Mouse (Mus musculus): ENCODE data around the gene Mgat2. TPM values are rescaled to one million over a fixed set of nuclear protein-coding genes. Genes with fewer than 3 reads are reported as not detected.

The Mgat2 gene
- polyA plus RNA-seq, 1 experiment from 2014 or later, result 48.6 TPM

- H3K27me3 ChIP-seq, result no peaks in the 10 kb centered on the region
- H3K4me1 ChIP-seq, result peaks cover 10% of the 10 kb centered on the region; the same call in 1 of the 2 replicates
- H3K4me3 ChIP-seq, result peak within 1 kb of the TSS; percentile 70
- H3K4me2 ChIP-seq (replicated peaks), result peak within 1 kb of the TSS; percentile 58
- peak within 1 kb of the TSS; percentile 60 for H3K9ac ChIP-seq (replicated peaks)
- H3K9me3 ChIP-seq, result no peaks in the 10 kb centered on the region
- WGBS, result under 1% methylated on average over 37 of the region's 37 CpGs
- 0 out of 2 replicates have a peak within 1 kb of the TSS, but pooled peaks have one; percentile 39 for H3K27ac ChIP-seq (replicated peaks)
- peak; percentile 94 for ATAC-seq (ENCODE audit: low FRiP score, low read depth)
- H3K36me3 ChIP-seq, result no peaks in the 10 kb centered on the region
Observed at GRCm38 (mm10) chr12:69227776-69228466, 44.0 kb downstream of the Mgat2 start, which contains the start of gene Pole2. Pole2 (minus strand) TSS chr12:69228195.

- no peak overlapping the region for H3K27ac ChIP-seq (replicated peaks)
- no peaks in the 10 kb centered on the region for H3K36me3 ChIP-seq
- H3K4me3 ChIP-seq, result no peak overlapping the region
- peaks cover 10% of the 10 kb centered on the region; the same call in 1 of the 2 replicates for H3K4me1 ChIP-seq
- H3K27me3 ChIP-seq, result no peaks in the 10 kb centered on the region
- 65% methylated on average over 2 of the region's 2 CpGs for WGBS
- no peak for ATAC-seq (ENCODE audit: low FRiP score, low read depth)
- no peak overlapping the region for H3K4me2 ChIP-seq (replicated peaks)
- H3K9ac ChIP-seq (replicated peaks), result no peak overlapping the region
- H3K9me3 ChIP-seq, result no peaks in the 10 kb centered on the region
Observed at GRCm38 (mm10) chr12:69229251-69229650, 45.3 kb downstream of the Mgat2 start.

- H3K27me3 ChIP-seq, result no peaks in the 10 kb centered on the region
- no peaks in the 10 kb centered on the region for H3K36me3 ChIP-seq
- no peak overlapping the region for H3K4me2 ChIP-seq (replicated peaks)
- H3K4me1 ChIP-seq, result no peaks in the 10 kb centered on the region
- no peak for ATAC-seq (ENCODE audit: low FRiP score, low read depth)
- H3K9ac ChIP-seq (replicated peaks), result no peak overlapping the region
- no peak overlapping the region for H3K4me3 ChIP-seq
- no peak overlapping the region for H3K27ac ChIP-seq (replicated peaks)
- 94% methylated on average over 6 of the region's 6 CpGs for WGBS
- H3K9me3 ChIP-seq, result no peaks in the 10 kb centered on the region
Observed at GRCm38 (mm10) chr12:69235782-69236181, 51.8 kb downstream of the Mgat2 start.

Small RNAs within 50 kb of the gene (microRNA-seq; reads per million reads assigned to microRNA genes)
- gene Gm47287, result not detected
- gene Gm47295, result 1.2 reads per million

Other genes starting within 250 kb of the Mgat2 start
- gene Rps29, start 25.0 kb upstream of the Mgat2 start, polyA plus RNA-seq (2016; fragmentation: Nextera tagmentation; extraction: Ambion mirVana), result 1,282 and 1,420 TPM in 2 replicates
- 23.4 and 24.5 TPM in 2 replicates for gene Lrr1, start 15.3 kb upstream of the Mgat2 start, polyA plus RNA-seq (2016; fragmentation: Nextera tagmentation; extraction: Ambion mirVana)
- 406 and 431 TPM in 2 replicates for gene Rpl36al, start 74 bp upstream of the Mgat2 start, polyA plus RNA-seq (2016; fragmentation: Nextera tagmentation; extraction: Ambion mirVana)
- 27.5 and 28.1 TPM in 2 replicates for gene Gm49383, start 12.9 kb downstream of the Mgat2 start, polyA plus RNA-seq (2016; fragmentation: Nextera tagmentation; extraction: Ambion mirVana)
- gene Dnaaf2, start 14.3 kb downstream of the Mgat2 start, polyA plus RNA-seq (2016; fragmentation: Nextera tagmentation; extraction: Ambion mirVana), result 14.1 and 14.7 TPM in 2 replicates
- gene Gm49384, start 20.1 kb downstream of the Mgat2 start, polyA plus RNA-seq (2016; fragmentation: Nextera tagmentation; extraction: Ambion mirVana), result 23.9 and 25.6 TPM in 2 replicates
- gene Pole2, start 44.0 kb downstream of the Mgat2 start, polyA plus RNA-seq (2016; fragmentation: Nextera tagmentation; extraction: Ambion mirVana), result 18.5 and 19.7 TPM in 2 replicates
- 3.7 and 4.4 TPM in 2 replicates for gene Klhdc1, start 57.0 kb downstream of the Mgat2 start, polyA plus RNA-seq (2016; fragmentation: Nextera tagmentation; extraction: Ambion mirVana)
- gene Klhdc2, start 112.5 kb downstream of the Mgat2 start, polyA plus RNA-seq (2016; fragmentation: Nextera tagmentation; extraction: Ambion mirVana), result 259 and 264 TPM in 2 replicates
- gene Nemf, start 173.0 kb downstream of the Mgat2 start, polyA plus RNA-seq (2016; fragmentation: Nextera tagmentation; extraction: Ambion mirVana), result 95.2 and 101 TPM in 2 replicates
- gene Arf6, start 188.0 kb downstream of the Mgat2 start, polyA plus RNA-seq (2016; fragmentation: Nextera tagmentation; extraction: Ambion mirVana), result 49.7 and 53.0 TPM in 2 replicates
- 1.6 and 2.3 TPM in 2 replicates for gene Gm9887, start 188.3 kb downstream of the Mgat2 start, polyA plus RNA-seq (2016; fragmentation: Nextera tagmentation; extraction: Ambion mirVana)

Measured in midbrain, embryonic 12.5 days (tissue).